Mouse (Mus musculus) olfactory bulb, adult 2 months (tissue): ENCODE measurements around the gene Orai2.

Experiments used
- CTCF ChIP-seq: fragments of 200-500 bp; IDR thresholded peaks from 2 replicates; pipeline ENCODE4 v1.5.1; 2012; ENCODE audit warnings: low read depth, mild to moderate bottlenecking, low read length, moderate library complexity; ENCODE audit not compliant: insufficient read depth
- POLR2A ChIP-seq: fragments of 200-500 bp; IDR thresholded peaks from 2 replicates; pipeline ENCODE4 v1.6.1; 2012; ENCODE audit warnings: mild to moderate bottlenecking, low read depth, low read length, moderate library complexity; ENCODE audit not compliant: insufficient read depth

DNA sequence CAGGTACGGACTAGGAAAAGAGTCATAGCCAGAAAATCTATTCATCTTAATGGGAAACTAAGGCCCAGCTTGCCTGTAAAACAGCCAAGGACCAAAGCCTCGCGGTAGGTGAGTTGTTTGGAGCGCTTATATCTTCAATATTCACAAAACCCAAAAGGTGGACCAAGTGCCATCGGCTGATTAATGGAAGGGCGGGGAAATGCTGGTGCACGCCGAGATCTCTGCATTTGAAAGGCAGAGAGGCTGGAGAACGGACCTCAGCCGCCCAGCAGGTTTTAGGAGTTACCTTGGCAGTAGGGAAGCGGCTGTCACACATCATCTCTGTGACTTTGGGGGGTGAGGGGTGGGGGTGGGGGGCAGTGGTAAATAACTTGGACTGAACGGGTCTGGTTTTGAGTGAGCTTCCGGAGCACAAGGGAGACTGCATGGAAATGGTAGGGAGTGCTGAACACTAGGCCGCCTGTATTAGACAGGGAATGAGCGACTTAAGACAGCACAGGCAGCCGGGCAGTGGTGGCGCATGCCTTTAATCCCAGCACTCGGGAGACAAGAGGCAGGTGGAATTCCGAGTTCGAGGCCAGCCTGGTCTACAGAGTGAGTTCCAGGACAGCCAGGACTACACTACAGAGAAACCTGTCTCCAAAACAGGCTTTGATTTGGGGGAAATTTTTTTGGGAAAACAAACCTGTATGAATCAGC lies 34.1 kb downstream of the Orai2 start:
- no peak; the same call in 1 of the 2 replicates for TF ChIP-seq POLR2A
- TF ChIP-seq CTCF = no peak
